Mouse (Mus musculus) G1E (cell line): Measurements from ENCODE around the gene Tomm22.

Experiments used
- CTCF ChIP-seq: IDR thresholded peaks from 2 replicates; pipeline ENCODE4 v1.5.1; 2012; ENCODE audit warnings: low read depth, low read length, inconsistent platforms, mixed read lengths
- GATA1 ChIP-seq: IDR thresholded peaks from 2 replicates; pipeline ENCODE4 v1.6.1; 2012; ENCODE audit warnings: borderline replicate concordance, low read length, inconsistent platforms, mixed read lengths
- GATA2 ChIP-seq: IDR thresholded peaks from 2 replicates; pipeline ENCODE4 v1.6.1; 2012; ENCODE audit warnings: low read depth, low read length, inconsistent platforms, borderline replicate concordance
- TAL1 ChIP-seq: conservative IDR thresholded peaks from 2 replicates; pipeline ENCODE4 v1.6.1; 2012; ENCODE audit warnings: low read depth, low read length, inconsistent platforms, mixed read lengths

DNA sequence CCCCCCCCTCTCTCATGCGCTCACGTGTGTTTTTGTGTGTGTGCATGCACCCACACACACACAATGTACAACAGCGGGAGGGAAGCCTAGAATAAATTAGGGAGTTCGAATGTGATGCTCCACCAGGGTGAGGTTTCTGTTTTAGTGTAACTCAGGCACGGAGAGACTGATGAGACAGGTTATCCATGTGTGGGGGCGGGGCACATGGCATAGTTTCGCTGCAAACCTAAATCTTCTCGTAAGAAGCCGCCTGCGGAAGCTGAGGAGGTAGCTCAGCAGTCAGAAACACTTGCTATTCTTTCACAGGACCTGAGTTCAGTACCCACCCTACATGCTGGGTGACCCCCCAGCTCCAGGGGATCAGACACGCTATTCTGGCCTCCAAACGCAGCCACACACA, 22.5 kb upstream of the Tomm22 start:
- no peak for TF ChIP-seq CTCF
- TF ChIP-seq TAL1 = no peak
- no peak for TF ChIP-seq GATA1
- no peak for TF ChIP-seq GATA2
